Mouse (Mus musculus): ENCODE data around the gene Mgam. TPM values are rescaled to one million over a fixed set of nuclear protein-coding genes. Genes with fewer than 3 reads are reported as not detected.
"Not testable (repeated sequence)": the region's sequence is repeated elsewhere in the genome, so short reads cannot be mapped to it uniquely, and the experiment has no call there.

The Mgam gene
- polyA plus RNA-seq (2015; fragmentation: Nextera tagmentation; extraction: Ambion mirVana), result 0.07 and 0.15 TPM in 2 replicates

DNA sequence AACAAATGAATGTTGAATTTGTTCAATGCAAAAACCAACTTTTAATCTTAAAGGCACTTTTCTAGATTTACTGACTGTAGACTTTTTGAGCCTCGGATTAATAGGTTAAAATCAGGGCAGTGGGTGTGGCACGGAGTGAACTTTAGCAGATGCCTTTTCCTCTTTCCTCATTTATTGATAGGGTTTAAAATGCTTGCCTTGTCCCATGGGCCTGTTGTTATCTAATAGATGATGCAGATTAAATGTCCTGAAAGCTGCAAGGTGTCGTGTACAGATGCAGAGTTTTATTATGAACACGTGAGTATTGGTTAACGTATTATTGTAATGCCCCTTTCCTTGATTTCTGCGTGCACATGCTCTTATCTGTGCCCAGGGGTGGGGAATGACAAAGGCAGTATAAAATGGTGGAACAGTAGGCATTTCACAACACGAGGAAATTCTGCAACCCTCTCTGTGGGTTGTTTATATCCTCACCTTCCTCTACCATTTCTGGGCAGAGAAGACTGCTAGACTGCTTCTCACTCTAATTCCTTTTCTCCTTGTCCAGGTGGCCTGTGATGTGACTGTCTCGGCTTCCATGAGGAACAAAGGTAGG, at the start of gene Mgam:
Gene Mgam, plus strand, starts transcription at position 426 of the 595 bp plus-strand sequence.
- 70% methylated on average over 8 of the region's 8 CpGs for WGBS
- no peak within 1 kb of the TSS for H3K4me3 ChIP-seq
- H3K36me3 ChIP-seq, result no peaks in the 10 kb centered on the region

DNA sequence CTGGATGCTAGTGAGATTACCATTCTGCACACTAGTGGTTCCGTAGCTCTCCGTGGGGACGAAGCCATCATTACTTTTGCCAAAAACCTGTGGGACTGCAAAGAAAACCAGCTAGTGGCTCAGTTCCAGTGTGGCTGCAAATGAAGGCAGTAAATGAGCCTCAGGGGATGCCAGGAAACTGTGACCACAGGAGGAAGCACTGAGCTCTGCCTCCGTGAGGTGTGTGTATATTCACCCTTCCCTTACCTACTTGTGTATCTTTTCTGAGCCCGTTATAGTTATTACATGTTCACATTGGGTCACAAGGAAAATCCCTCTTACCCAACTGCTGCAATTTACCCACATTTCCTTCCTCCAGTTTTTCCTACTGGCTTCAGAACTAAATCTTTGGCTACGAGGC, 44.3 kb upstream of the Mgam start:
- WGBS, result 81% methylated on average over 6 of the region's 6 CpGs
- ATAC-seq (ENCODE audit: extremely low read depth, insufficient number of reproducible peaks, low FRiP score, low TSS enrichment), result no peak

More for the DNA sequence above, at the start of gene Mgam:
- no peak within 1 kb of the TSS for H3K27ac ChIP-seq (replicated peaks)
- no peaks in the 10 kb centered on the region for H3K4me1 ChIP-seq
- no peaks in the 10 kb centered on the region for H3K9me3 ChIP-seq
- ATAC-seq (ENCODE audit: extremely low read depth, insufficient number of reproducible peaks, low FRiP score, low TSS enrichment), result no peak
- H3K27me3 ChIP-seq (replicated peaks), result no peaks in the 10 kb centered on the region
- no peak within 1 kb of the TSS for H3K4me2 ChIP-seq
- H3K9ac ChIP-seq, result no peak within 1 kb of the TSS

DNA sequence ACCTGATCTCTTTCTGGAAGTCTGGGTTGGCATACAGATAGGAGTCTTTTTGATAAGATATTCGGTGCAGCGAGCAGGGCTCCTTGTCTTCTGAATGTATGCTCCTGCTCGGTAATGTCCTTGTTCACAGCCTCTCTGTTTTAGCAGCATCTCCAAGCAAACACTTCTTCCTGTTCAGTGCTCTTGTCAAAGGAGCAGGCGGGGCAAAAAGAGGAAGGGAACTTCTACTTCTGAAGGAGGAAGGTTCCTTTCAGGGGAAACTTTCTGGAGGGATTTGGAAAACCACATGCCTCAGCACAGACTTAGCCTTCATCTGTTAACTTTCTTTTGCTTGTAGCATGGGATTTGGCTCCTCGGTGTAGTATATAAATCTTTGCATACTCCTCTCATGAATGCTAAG, 43.0 kb upstream of the Mgam start, which contains the start of gene Clec5a:
Gene Clec5a, minus strand, starts transcription at position 177 of the 400 bp plus-strand sequence.
- Histone ChIP-seq H3K9me3 (no peaks in the 10 kb centered on the region), H3K9ac (no peak within 1 kb of the TSS), H3K36me3 (no peaks in the 10 kb centered on the region), H3K27me3 (replicated peaks) (no peaks in the 10 kb centered on the region), H3K4me1 (no peaks in the 10 kb centered on the region), H3K4me2 (no peak within 1 kb of the TSS), H3K4me3 (no peak within 1 kb of the TSS), H3K27ac (replicated peaks) (no peak within 1 kb of the TSS)
- 53% methylated on average over 5 of the region's 5 CpGs for WGBS
- ATAC-seq (ENCODE audit: extremely low read depth, insufficient number of reproducible peaks, low FRiP score, low TSS enrichment), result no peak

More for the DNA sequence above, 44.3 kb upstream of the Mgam start:
- Histone ChIP-seq H3K4me2 (no peak overlapping the region), H3K4me1 (no peaks in the 10 kb centered on the region), H3K4me3 (no peak overlapping the region), H3K27me3 (replicated peaks) (no peaks in the 10 kb centered on the region), H3K27ac (replicated peaks) (no peak overlapping the region), H3K9ac (no peak overlapping the region), H3K36me3 (no peaks in the 10 kb centered on the region), H3K9me3 (no peaks in the 10 kb centered on the region)

DNA sequence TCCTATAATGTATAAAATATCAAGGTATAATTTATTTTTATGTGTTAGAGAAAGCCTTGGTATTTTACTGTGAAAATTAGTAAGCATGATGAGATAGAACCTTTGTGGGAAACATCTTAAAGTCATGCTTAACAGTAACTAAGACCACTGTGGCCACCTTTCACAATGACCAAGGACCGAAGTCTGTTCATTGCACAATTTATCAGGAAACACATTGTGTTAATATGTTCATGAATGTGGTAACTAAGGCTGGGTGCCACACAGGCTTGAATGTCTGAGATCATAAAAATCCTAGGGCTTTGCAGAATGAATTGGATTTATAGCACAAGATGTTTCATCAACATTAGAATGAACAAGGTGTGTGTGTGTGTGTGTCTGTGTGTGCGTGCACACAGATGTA, 40.3 kb upstream of the Mgam start:
- Histone ChIP-seq H3K36me3 (no peaks in the 10 kb centered on the region), H3K4me2 (no peak overlapping the region), H3K4me1 (no peaks in the 10 kb centered on the region), H3K9me3 (no peaks in the 10 kb centered on the region), H3K27me3 (replicated peaks) (no peaks in the 10 kb centered on the region), H3K27ac (replicated peaks) (no peak overlapping the region), H3K9ac (no peak overlapping the region), H3K4me3 (no peak overlapping the region)
- 74% methylated on average over 2 of the region's 2 CpGs for WGBS
- ATAC-seq (ENCODE audit: extremely low read depth, insufficient number of reproducible peaks, low FRiP score, low TSS enrichment), result no peak

DNA sequence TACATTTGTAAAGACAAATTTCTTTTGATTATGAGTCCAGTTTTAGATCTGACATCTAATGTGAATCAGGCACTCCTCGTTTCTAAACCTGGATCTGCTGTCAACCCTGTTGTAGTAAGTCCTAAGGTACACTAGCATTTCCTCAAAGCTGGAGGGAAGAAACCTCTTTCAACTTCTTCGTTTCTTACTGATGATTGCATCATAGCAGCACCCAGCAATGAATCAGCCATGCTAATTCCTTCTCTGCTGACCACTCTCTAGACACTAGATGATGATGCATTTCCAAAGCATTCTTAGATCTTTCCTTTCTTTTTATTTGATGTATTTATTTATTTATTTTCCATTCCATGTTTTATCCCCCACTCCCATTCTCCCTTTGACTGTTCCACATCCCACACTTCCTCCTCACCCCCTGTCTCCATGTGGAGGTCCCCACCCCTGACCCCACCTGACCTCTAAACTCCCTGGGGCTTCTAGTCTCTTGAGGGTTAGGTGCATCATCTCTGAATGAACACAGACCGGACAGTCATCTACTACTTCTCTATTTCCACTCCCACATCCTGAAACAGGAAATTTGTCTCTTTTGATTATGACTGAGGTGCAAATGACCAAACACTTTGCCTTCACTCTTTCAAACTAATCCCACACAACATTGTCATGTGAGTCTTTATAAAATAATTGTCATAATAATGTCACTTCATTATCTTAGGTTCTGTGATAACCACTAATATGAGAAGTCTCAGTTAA, 33.7 kb upstream of the Mgam start:
- H3K9me3 ChIP-seq, result no peaks in the 10 kb centered on the region
- no peak overlapping the region for H3K4me2 ChIP-seq
- H3K4me1 ChIP-seq, result no peaks in the 10 kb centered on the region
- no peak for ATAC-seq (ENCODE audit: extremely low read depth, insufficient number of reproducible peaks, low FRiP score, low TSS enrichment)
- no peaks in the 10 kb centered on the region for H3K36me3 ChIP-seq
- H3K27ac ChIP-seq (replicated peaks), result no peak overlapping the region
- no peak overlapping the region for H3K9ac ChIP-seq
- H3K27me3 ChIP-seq (replicated peaks), result no peaks in the 10 kb centered on the region
- WGBS, result 61% methylated on average over 3 of the region's 3 CpGs
- H3K4me3 ChIP-seq, result no peak overlapping the region

DNA sequence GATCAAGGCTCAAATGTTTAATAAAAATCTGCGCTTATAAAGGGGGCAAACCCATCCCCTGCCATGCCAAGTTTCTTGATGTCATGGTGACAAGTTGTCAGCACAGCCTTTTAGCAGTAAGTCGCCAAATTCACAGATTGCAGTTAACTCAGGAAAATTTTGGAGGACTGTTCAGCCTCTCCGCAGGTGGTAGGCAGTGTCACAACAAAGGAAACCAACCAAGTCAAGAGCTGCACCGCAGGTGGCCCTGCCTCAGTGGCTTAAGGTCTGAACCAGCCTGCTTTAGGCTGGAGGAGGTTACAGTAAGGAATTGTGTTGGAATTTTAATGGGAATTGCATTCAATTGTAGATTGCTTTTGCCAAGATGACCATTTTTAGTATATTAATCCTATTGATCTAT, 30.1 kb upstream of the Mgam start:
- 31% methylated on average over 4 of the region's 4 CpGs for WGBS

DNA sequence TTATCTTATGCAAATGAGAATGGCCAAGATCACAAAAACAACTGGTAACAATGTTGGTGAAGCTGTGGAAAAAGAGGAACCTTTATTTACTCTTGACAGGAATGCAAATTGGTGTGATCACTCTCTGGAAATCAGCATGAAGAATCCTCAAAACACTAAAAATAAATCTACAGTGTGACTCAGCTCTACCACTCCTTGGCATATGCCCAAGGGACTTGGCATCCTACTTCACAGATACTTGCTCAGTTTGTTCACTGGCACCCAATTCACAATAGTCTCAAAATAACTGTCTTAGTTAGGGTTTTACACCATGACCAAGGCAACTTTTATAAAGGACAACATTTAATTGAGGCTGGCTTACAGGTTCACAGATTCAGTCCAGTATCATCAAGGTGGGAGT, 21.2 kb upstream of the Mgam start:
- Histone ChIP-seq H3K9me3 (no peaks in the 10 kb centered on the region), H3K9ac (no peak overlapping the region), H3K36me3 (no peaks in the 10 kb centered on the region), H3K4me1 (no peaks in the 10 kb centered on the region), H3K4me2 (no peak overlapping the region), H3K27ac (replicated peaks) (no peak overlapping the region), H3K27me3 (replicated peaks) (no peaks in the 10 kb centered on the region), H3K4me3 (no peak overlapping the region)
- no peak for ATAC-seq (ENCODE audit: extremely low read depth, insufficient number of reproducible peaks, low FRiP score, low TSS enrichment)

More for the DNA sequence above, 30.1 kb upstream of the Mgam start:
- H3K4me2 ChIP-seq; H3K36me3 ChIP-seq; H3K4me1 ChIP-seq; ATAC-seq (ENCODE audit: extremely low read depth, insufficient number of reproducible peaks, low FRiP score, low TSS enrichment); H3K9me3 ChIP-seq; H3K27ac ChIP-seq (replicated peaks); H3K27me3 ChIP-seq (replicated peaks); H3K9ac ChIP-seq; H3K4me3 ChIP-seq: not testable (repeated sequence)

DNA sequence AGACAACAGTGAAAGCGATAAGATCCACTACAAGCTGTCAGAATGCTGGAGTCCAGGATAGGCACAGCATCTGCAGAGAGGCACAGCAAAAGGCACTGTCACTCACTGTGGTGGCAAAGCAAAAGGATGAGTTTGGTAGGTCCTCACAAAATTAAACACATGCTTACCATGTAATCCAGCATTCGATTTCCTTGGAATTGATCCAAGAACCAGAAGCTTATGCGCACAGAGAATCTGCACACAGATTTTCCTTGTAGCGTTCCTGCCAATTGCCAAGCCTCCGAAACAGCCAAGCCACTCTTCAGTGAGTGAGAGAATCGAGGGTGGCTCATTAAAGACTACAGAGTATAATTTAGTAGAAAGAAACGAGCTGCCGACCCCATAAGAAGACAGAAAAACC, 18.4 kb upstream of the Mgam start:
- no peaks in the 10 kb centered on the region for H3K27me3 ChIP-seq (replicated peaks)
- H3K36me3 ChIP-seq, result no peaks in the 10 kb centered on the region
- WGBS, result 65% methylated on average over 8 of the region's 8 CpGs
- H3K9ac ChIP-seq, result no peak overlapping the region
- no peaks in the 10 kb centered on the region for H3K9me3 ChIP-seq
- H3K27ac ChIP-seq (replicated peaks), result no peak overlapping the region
- ATAC-seq (ENCODE audit: extremely low read depth, insufficient number of reproducible peaks, low FRiP score, low TSS enrichment), result no peak
- H3K4me2 ChIP-seq, result no peak overlapping the region
- H3K4me1 ChIP-seq, result no peaks in the 10 kb centered on the region
- no peak overlapping the region for H3K4me3 ChIP-seq

DNA sequence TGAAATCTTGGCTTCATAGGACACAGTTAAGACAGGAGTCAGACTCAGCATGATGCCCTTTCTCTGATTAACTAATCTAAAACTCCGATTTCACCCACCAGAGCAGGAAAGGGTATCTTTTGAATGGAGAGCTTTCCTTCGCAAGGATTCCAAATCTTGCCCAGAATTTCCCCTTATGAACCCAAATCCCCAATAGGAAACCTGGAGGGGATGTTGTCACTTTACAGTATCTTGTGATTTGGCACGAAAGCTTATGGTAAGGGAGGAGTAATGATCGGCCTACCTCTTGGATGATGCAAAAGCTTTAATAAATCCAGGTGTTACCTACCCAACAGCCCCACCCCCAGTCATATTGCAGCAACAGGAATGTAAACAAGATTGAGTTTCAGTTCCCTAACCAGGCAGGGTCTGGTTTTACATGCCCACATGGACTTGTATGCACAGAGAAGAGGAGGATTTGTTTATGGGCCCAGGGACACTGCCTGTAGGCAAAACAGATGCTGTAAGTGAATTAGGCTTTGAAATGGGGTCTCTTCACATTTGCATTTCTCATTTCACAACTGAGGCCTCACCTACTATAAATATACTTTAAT, 15.3 kb upstream of the Mgam start, which contains the start of gene Tas2r138:
Gene Tas2r138, minus strand, starts transcription at position 51 of the 593 bp plus-strand sequence.
- no peaks in the 10 kb centered on the region for H3K27me3 ChIP-seq (replicated peaks)
- 75% methylated on average over 4 of the region's 4 CpGs for WGBS
- H3K36me3 ChIP-seq, result no peaks in the 10 kb centered on the region
- no peak for ATAC-seq (ENCODE audit: extremely low read depth, insufficient number of reproducible peaks, low FRiP score, low TSS enrichment)
- H3K27ac ChIP-seq (replicated peaks), result no peak within 1 kb of the TSS
- no peak within 1 kb of the TSS for H3K9ac ChIP-seq
- no peaks in the 10 kb centered on the region for H3K4me1 ChIP-seq
- no peak within 1 kb of the TSS for H3K4me2 ChIP-seq
- H3K9me3 ChIP-seq, result no peaks in the 10 kb centered on the region
- no peak within 1 kb of the TSS for H3K4me3 ChIP-seq

DNA sequence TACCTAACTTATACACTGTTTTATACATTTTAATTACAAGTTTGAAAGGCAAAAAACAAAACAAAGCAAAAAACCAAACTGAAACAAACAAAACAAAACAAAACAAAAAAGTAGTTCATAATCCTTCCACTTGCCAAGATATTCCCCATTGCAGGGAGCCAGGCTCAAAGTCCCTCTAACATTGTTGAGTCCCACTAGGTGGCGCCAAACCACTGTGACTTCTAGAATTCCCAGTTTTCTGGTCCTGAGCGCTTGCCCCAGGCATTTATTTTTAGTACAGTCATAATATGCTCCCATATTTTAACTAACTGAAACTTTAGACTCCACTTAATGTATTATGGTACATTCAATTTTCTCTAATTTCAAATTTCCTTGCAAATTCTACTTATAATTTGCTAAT, 10.7 kb upstream of the Mgam start:
- Histone ChIP-seq H3K27ac (replicated peaks) (no peak overlapping the region), H3K4me2 (no peak overlapping the region), H3K9me3 (no peaks in the 10 kb centered on the region), H3K9ac (no peak overlapping the region), H3K36me3 (no peaks in the 10 kb centered on the region), H3K4me1 (no peaks in the 10 kb centered on the region), H3K4me3 (no peak overlapping the region), H3K27me3 (replicated peaks) (no peaks in the 10 kb centered on the region)
- WGBS, result 10% methylated on average over 2 of the region's 2 CpGs
- no peak for ATAC-seq (ENCODE audit: extremely low read depth, insufficient number of reproducible peaks, low FRiP score, low TSS enrichment)

DNA sequence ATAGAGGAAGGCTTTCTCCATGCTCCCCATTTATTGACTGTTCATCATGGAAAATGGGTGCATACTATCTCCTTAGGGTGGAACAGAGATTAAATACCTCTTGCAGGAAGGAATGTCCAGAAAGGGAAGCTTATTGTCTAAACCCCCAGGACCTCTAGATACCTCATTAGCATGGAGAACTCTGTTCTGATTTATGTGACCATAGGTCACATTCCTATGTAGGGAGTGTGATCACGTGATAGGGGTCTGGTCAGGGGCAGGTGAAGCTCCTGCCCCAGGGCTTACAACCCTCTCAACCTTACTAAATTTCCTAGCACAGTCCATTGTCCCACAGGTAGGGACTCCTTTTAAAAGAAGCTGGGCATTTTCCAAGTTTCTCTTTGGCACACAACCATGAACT, 2.5 kb upstream of the Mgam start:
- Histone ChIP-seq H3K9ac (no peak overlapping the region), H3K9me3 (no peaks in the 10 kb centered on the region), H3K36me3 (no peaks in the 10 kb centered on the region), H3K4me3 (no peak overlapping the region), H3K27me3 (replicated peaks) (no peaks in the 10 kb centered on the region), H3K27ac (replicated peaks) (no peak overlapping the region), H3K4me1 (no peaks in the 10 kb centered on the region), H3K4me2 (no peak overlapping the region)
- ATAC-seq (ENCODE audit: extremely low read depth, insufficient number of reproducible peaks, low FRiP score, low TSS enrichment), result no peak
- WGBS, result 42% methylated on average over 1 of the region's 1 CpGs

All from heart, embryonic 13.5 days (tissue).